Mouse (Mus musculus): ENCODE data around the gene Abcc3.

DNA sequence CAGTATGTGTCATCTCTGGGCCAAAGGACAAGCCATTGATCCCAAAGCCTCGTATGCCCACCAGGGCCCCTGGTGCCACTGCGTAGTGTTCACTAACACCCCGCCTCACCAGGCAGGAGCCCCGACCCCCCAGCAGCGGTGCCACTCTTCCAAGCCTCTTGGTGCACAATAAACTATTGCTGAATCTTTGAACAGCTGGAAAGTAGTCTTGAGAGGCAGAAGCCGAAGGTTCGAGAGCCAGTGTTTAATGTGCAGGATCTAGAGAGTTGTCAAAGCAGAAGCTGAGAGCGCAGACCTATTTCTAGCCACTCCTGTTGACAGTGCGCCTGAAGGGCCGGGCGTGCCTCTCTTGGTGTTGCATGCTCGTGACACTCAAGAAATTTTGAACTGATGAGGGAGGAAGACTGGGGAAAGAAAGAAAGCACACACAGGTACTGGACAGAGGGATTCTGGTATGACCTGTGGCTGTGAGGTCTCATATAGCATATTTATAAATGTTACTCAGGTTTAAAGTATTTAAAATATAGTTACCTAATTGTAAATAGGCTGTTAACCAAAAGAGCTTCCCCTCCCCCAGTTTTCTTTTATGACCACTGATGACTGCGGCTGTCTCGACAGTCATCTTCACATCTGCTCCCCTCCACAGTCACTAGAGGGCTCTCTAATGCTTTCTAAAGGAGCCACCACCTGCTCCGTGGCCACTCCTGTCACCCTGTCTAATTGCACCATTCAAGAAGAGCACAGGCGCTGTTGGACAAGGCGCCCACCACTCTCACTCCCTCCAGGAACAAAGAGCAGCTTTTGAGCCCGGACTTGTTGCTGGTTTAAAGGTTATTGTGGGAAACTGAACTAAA lies 52.8 kb downstream of the Abcc3 start:
- TF ChIP-seq POLR2A (IDR thresholded peaks at IDR 0.05; ENCODE audit: insufficient read length, low read depth) (no peak), TCF3 (IDR thresholded peaks at IDR 0.05; ENCODE audit: insufficient read length, low read depth) (no peak), USF1 (IDR thresholded peaks at IDR 0.05; ENCODE audit: low read depth) (no peak), TCF12 (IDR thresholded peaks at IDR 0.05; ENCODE audit: insufficient read depth, poor library complexity, severe bottlenecking) (no peak), MYOD1 (IDR thresholded peaks at IDR 0.05; ENCODE audit: control insufficient read depth in 1 of 3, insufficient read length in 2 of 3, low read depth in 2 of 3) (peak; percentile 4 to 53 (median 25)), POLR2AphosphoS2 (IDR thresholded peaks at IDR 0.05; ENCODE audit: insufficient read length, low read depth) (no peak)
